Mouse (Mus musculus): ENCODE data around the gene Dlgap1. TPM values are rescaled to one million over a fixed set of nuclear protein-coding genes. Genes with fewer than 3 reads are reported as not detected.

Gene Dlgap1
- total RNA-seq, 1 experiment from 2014 or later: not detected

- no peak for ATAC-seq (replicated peaks; ENCODE audit: low read depth, poor library complexity, severe bottlenecking)
These were observed 364.6 kb downstream of the Dlgap1 start for GRCm38 (mm10) chr17:70333440-70333839.

DNA sequence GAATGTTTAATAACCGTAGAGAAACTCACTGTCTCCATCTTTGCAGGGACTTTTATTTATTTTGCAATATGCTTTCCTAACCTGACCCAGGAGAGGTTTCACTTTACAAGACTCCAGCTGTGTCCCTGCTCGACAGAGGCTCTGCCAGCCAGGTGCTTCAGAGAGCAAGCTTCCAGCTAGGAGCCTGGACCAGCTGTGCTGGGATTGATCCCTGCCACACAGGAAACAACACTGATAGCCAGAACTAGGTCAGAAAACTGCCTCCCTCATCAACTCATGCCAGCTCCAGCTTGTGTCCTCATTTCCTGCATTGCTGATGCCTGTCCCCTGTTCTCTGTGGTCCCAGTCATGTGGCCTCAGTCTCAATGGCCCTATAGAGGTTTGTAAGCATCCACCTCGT, 365.3 kb downstream of the Dlgap1 start:
- ATAC-seq (replicated peaks; ENCODE audit: low read depth, poor library complexity, severe bottlenecking): no peak

DNA sequence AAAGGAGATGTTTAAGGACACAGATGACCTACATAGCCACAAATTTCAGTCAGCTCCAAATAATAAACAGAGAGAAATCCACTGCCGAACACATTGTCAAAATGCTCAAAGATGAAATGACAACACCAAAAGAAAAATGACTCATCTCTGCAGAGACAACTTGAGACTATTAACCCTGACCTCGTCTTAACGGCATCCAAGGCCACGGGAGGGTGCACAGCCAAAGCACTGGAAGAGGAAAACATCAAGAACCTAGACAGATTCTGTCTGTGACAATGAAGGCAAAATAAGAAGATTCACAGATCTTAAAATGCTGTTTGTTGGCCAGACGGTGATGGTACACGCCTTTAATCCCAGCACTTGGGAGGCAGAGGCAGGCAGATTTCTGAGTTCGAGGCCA, 370.9 kb downstream of the Dlgap1 start:
- no peak for ATAC-seq (replicated peaks; ENCODE audit: low read depth, poor library complexity, severe bottlenecking)

DNA sequence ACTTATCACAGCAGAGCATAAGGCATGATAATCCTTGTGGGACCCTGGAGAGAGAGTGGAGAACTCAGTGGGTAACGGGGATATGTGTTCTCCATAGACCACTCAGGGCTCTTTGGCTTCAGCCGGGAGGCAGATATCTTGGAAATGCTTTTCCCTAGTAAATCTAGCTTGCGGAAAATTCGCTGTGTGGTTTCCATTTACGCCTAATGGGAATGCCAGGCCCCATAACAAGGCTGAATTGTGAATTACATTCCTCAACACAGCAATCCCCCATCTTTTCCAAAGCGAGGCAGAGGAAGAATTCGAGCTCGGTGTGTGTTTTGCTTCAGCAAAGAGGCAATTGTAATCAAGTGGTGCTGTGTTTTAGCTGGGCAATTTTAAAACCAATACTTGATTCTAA, 372.4 kb downstream of the Dlgap1 start:
- no peak for ATAC-seq (replicated peaks; ENCODE audit: low read depth, poor library complexity, severe bottlenecking)

DNA sequence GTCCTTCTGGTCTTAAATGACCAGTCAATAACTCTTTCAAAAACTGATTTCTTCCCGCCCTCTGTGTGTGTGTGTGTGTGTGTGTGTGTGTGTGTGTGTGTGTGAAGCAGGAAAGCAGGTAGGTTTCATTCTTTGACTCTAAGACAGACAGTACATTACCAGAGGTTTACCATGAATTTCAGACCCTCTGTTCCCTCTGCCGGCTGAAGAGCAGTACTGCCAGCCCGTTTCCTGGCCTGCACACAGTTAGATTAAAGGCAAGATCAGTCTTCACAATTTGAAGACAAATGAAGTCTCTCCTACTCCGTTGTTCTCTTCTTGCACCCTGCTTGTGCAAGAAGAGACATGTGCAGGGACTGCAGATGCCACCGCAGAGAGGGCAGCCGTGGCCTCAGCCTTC, 373.0 kb downstream of the Dlgap1 start:
- no peak for ATAC-seq (replicated peaks; ENCODE audit: low read depth, poor library complexity, severe bottlenecking)

DNA sequence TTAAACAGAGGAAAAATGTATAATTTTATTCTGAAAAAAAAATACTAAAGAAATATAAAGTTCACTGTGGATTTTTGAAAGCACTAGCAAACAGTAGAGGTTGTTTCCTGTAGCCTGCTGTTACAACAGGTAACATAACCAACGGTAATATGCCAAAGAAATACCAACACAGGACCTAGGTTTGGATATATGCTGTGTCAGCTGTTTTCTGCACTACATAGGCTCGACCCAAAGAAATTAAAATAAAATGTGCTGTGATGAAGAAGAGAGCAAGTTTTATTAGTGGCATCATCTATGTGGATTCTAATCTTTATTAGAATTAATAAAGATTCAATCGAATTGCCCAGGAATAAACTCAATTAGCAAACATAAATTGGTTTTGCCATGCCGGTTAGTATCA, 378.5 kb downstream of the Dlgap1 start:
- ATAC-seq (replicated peaks; ENCODE audit: low read depth, poor library complexity, severe bottlenecking): no peak

DNA sequence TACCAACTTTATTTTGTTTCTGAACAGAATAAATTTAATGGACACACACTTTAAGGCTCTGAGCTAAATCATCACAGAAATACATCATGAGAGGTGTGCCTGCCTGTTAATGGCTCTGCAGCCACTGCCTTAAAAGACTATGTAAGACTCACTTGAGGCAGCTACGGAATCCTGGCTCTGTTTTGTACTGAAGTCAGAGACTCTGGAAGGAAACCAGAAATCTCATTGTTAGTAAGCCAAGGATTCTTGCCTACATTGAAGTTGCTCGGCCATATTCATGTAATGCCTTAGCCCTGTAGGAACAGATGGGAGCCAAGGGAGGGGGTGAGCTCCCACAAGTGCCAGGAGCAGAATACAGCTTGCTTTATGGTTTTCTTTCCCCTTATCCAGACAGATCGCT, 394.7 kb downstream of the Dlgap1 start:
- ATAC-seq (replicated peaks; ENCODE audit: low read depth, poor library complexity, severe bottlenecking): no peak

- ATAC-seq (replicated peaks; ENCODE audit: low read depth, poor library complexity, severe bottlenecking): no peak
These were observed 395.1 kb downstream of the Dlgap1 start for GRCm38 (mm10) chr17:70363971-70364370.

DNA sequence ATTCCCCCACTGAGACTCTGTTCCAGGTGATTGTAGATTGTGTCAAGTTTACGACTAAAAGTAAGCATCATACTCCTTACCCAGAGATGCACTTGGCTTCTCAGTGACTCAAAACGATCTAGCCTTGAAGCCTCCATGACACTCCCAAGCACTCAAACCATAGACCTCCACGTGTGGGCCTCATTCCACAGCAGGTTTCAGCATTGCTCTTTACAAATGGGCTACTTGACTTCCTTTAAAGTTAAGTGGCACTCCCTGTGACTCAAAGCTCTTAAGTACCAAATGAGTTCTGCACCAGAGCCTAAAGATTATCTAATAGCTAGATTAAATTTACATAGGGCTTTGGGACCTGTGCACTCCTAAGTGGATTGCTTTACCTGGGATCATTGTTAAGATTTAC, 400.3 kb downstream of the Dlgap1 start:
- ATAC-seq (replicated peaks; ENCODE audit: low read depth, poor library complexity, severe bottlenecking): no peak

GRCm38 (mm10) chr17:70377020-70377419, 408.1 kb downstream of the Dlgap1 start:
- no peak for ATAC-seq (replicated peaks; ENCODE audit: low read depth, poor library complexity, severe bottlenecking)

DNA sequence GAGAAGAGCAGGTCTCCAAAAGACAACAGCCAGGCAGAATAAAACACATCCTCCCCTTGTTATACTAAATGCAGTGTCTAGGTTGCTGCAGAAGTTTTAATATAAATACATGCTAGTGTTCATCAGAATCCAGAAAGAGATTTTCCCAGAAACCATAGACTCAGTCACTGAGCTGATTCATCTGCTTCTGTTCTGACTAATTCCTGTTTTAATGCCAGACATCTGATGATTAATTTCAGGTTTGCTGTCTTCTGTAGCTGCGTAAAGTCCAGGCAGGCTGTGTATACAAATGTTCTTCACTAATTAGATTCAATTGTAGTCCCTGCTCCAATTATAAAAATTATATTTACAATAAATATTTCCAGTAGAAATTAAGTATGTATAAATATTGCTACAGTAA, 419.6 kb downstream of the Dlgap1 start:
- no peak for ATAC-seq (replicated peaks; ENCODE audit: low read depth, poor library complexity, severe bottlenecking)

DNA sequence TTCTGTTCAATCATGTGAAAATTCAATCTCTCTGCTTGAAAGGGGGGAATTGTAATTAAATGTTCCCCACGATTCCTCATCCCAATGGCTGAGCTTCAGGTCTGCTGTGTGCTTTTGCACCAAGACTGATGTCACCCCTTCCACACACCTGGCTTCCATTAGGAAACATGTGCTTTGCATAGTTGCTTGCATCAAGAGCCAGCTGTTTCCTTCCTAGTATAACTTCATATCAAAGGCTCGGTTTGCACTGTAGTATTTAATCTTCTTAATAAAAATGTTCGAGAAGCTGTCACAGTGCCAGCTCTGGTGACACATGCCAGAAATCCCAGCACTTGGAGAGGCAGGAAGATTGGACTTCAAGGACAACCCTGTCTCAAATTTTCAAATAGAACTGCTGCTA, 428.3 kb downstream of the Dlgap1 start:
- ATAC-seq (replicated peaks; ENCODE audit: low read depth, poor library complexity, severe bottlenecking): no peak

- ATAC-seq (replicated peaks; ENCODE audit: low read depth, poor library complexity, severe bottlenecking): no peak
These were observed 428.8 kb downstream of the Dlgap1 start for GRCm38 (mm10) chr17:70397708-70398107.

- no peak for ATAC-seq (replicated peaks; ENCODE audit: low read depth, poor library complexity, severe bottlenecking)
These were observed 433.0 kb downstream of the Dlgap1 start for GRCm38 (mm10) chr17:70401909-70402308.

DNA sequence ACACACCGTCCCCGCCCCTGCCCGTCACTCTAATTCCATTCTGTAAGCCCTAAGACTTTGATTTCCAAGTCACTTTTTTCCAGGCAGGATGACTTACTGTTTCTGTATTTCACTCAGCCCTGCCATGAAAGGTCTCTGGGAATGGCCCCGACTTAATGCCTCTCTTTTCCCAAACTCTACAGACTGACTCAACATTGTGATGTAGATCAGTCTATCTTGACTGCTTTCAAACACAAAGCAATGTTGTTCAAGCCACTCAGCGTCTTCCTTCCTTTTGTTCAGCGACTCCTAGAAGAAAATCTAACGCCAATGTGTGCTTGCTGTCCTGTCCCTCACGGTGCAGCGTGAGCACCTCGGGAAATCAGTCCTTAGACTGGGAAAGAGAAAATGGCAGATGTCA, 434.9 kb downstream of the Dlgap1 start:
- no peak for ATAC-seq (replicated peaks; ENCODE audit: low read depth, poor library complexity, severe bottlenecking)

DNA sequence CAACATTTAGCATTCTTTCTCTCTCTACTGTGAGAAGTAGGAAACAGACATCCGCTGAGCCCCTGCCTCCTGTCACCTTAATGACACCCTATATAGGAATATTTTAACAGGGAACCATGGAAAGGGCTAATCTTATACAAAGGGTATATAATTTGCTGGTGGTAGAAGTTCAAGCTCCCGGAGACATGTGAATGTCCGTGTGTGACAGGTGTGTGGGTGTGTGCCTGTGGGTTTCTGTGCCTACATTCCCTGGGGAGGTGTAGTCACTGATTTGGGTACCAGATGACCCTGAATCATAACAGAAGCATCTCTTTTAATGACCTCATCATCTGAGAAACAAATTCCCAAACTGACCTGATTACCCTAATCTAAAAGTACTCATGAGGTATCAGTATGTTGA, 445.3 kb downstream of the Dlgap1 start:
- ATAC-seq (replicated peaks; ENCODE audit: low read depth, poor library complexity, severe bottlenecking): no peak

DNA sequence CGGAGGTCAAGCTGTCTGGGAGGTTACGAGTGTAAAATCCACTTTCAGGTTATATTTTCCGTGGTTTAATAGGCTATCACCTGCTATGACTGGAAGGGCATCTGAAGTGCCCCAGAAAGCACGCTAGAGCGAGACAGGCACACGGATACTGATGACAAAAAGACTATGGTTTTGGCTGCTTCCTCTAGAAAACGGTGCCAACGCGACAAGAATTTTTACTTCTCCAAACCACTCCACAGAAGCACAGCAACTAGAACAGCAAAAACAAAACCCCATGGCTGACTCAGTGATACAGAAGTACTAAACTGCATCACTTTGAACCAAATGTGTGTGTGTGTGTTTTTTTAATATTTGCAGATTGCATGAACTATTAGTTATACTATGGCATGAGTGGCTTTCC, 459.0 kb downstream of the Dlgap1 start:
- peak; percentile 50; the same call in 1 of the 2 replicates for ATAC-seq (replicated peaks; ENCODE audit: low read depth, poor library complexity, severe bottlenecking)

GRCm38 (mm10) chr17:70429746-70430451, 461.0 kb downstream of the Dlgap1 start:
- peak; percentile 93 for ATAC-seq (replicated peaks; ENCODE audit: low read depth, poor library complexity, severe bottlenecking)

- ATAC-seq (replicated peaks; ENCODE audit: low read depth, poor library complexity, severe bottlenecking): peak; percentile 83
These were observed 461.5 kb downstream of the Dlgap1 start for GRCm38 (mm10) chr17:70430452-70430787.

DNA sequence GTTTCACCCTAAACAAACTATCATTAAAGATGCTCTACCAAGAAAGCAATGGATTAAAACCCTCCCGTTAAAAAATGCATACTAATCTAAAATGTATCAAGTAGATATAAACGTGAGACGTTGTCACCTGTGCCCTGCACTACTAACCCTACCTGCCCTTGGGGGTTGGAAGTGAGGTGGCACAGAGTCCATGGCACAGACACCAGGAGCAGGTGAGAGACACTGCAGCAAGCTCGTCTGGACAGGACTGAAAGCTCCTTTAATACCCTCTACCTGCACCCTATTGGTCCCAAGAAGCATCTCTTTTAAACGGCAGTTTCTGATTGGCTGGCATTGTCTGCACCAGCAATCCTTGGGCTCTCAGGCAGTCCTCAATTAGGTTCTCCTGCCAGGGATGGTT, 464.0 kb downstream of the Dlgap1 start:
- no peak for ATAC-seq (replicated peaks; ENCODE audit: low read depth, poor library complexity, severe bottlenecking)

GRCm38 (mm10) chr17:70434549-70434948, 465.7 kb downstream of the Dlgap1 start:
- ATAC-seq (replicated peaks; ENCODE audit: low read depth, poor library complexity, severe bottlenecking): no peak

GRCm38 (mm10) chr17:70435612-70436011, 466.7 kb downstream of the Dlgap1 start:
- no peak for ATAC-seq (replicated peaks; ENCODE audit: low read depth, poor library complexity, severe bottlenecking)

DNA sequence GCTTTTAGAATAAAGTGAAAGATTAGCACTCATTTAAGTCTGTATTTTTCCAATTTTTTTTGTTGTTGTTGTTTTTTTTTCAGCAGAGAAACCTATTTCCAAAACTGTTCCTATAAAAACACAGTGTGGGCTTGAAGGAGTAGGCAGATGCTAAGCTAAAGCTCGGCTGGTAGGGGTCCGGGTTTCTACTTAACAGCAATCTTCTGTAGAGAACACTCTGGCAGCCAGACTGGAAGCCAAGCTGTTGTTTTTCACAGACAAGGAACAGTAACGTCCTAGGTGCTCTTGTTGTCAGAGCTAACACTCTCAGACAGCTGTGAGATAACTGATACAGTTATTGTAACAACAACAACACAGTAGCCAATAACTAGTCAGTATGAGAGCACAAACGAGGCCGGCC, 468.4 kb downstream of the Dlgap1 start:
- no peak for ATAC-seq (replicated peaks; ENCODE audit: low read depth, poor library complexity, severe bottlenecking)

Data from common myeloid progenitor, adult 5-6 weeks (primary cell).